12 mouse cellular contexts compared by ENCODE assay signal in the genomic region with DNA sequence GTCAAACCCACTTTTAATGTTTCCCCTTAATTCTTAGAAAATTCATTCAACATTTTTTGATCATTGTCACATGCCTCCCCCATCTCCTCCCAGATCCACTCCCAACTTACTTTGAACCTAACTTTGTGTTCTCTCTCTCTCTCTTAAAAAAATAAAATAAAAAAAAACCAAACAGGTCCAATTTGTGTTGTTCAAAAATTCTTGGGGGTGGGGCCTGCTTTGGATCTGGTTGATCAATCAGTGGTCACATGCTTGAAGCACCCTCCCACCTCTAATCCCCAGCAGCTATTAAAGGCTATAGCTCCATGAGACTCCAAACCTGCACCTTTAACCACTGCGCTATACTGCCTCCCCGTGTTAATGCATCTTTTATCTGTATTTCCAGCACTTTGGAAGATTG.
"Had no signal": no experiment of that assay in that cellular context is flagged by ENCODE, and none has a peak within 500 bp of the region (broad histone marks: within the 10 kb centered on the region; RNA-seq: fewer than 3 reads in every experiment).

No protein-coding gene starts in this region.

- DNase-seq: kidney, postnatal 4 days; left cerebral cortex, postnatal 4 days; retina, postnatal 1 day; right cerebral cortex, postnatal 4 days; thymus, adult 2 months; thymus, postnatal 25 days had no signal

- H3K27me3 ChIP-seq: limb, embryonic 13.5 days; midbrain, embryonic 12.5 days; neural tube, embryonic 13.5 days; stomach, embryonic 15.5 days had no signal

- H3K4me3 ChIP-seq: layer of hippocampus, adult 2 months; limb, embryonic 13.5 days; midbrain, embryonic 12.5 days; neural tube, embryonic 13.5 days; stomach, embryonic 15.5 days had no signal

- H3K9me3 ChIP-seq: limb, embryonic 13.5 days; midbrain, embryonic 12.5 days; neural tube, embryonic 13.5 days; stomach, embryonic 15.5 days had no signal

- H3K9ac ChIP-seq: limb, embryonic 13.5 days; midbrain, embryonic 12.5 days; neural tube, embryonic 13.5 days; stomach, embryonic 15.5 days had no signal

- H3K4me1 ChIP-seq: stomach, embryonic 15.5 days had no signal

- H3K27ac ChIP-seq: layer of hippocampus, adult 2 months; limb, embryonic 13.5 days; midbrain, embryonic 12.5 days; neural tube, embryonic 13.5 days; stomach, embryonic 15.5 days had no signal

- ATAC-seq: midbrain, embryonic 16.5 days had no signal

- H3K4me2 ChIP-seq: limb, embryonic 13.5 days; midbrain, embryonic 12.5 days; neural tube, embryonic 13.5 days; stomach, embryonic 15.5 days had no signal

- H3K36me3 ChIP-seq: limb, embryonic 13.5 days; midbrain, embryonic 12.5 days; neural tube, embryonic 13.5 days; stomach, embryonic 15.5 days had no signal
